Mouse (Mus musculus): ENCODE results near the gene Pinlyp. TPM values are rescaled to one million over a fixed set of nuclear protein-coding genes. Genes with fewer than 3 reads are reported as not detected.

Pinlyp gene
- polyA plus RNA-seq, 1 experiment from 2014 or later, result not detected

Other genes starting within 250 kb of the Pinlyp start
- gene Zfp61, start 244.9 kb downstream of the Pinlyp start, polyA plus RNA-seq (2015; fragmentation: Nextera tagmentation; extraction: Ambion mirVana), result 23.6 and 24.6 TPM in 2 replicates
- gene Zfp94, start 229.5 kb downstream of the Pinlyp start, polyA plus RNA-seq (2015; fragmentation: Nextera tagmentation; extraction: Ambion mirVana), result 6.0 and 7.5 TPM in 2 replicates
- gene Tescl, start 212.2 kb downstream of the Pinlyp start, polyA plus RNA-seq (2015; fragmentation: Nextera tagmentation; extraction: Ambion mirVana), result 0.18 and 0.27 TPM in 2 replicates
- gene Lypd5, start 196.9 kb downstream of the Pinlyp start, polyA plus RNA-seq (2015; fragmentation: Nextera tagmentation; extraction: Ambion mirVana), result not detected in 2 replicates
- gene Kcnn4, start 175.9 kb downstream of the Pinlyp start, polyA plus RNA-seq (2015; fragmentation: Nextera tagmentation; extraction: Ambion mirVana), result 2.7 and 3.4 TPM in 2 replicates
- gene Smg9, start 146.5 kb downstream of the Pinlyp start, polyA plus RNA-seq (2015; fragmentation: Nextera tagmentation; extraction: Ambion mirVana), result 19.6 and 21.8 TPM in 2 replicates
- gene Irgc1, start 93.8 kb downstream of the Pinlyp start, polyA plus RNA-seq (2015; fragmentation: Nextera tagmentation; extraction: Ambion mirVana), result not detected in 2 replicates
- gene Plaur, start 83.6 kb downstream of the Pinlyp start, polyA plus RNA-seq (2015; fragmentation: Nextera tagmentation; extraction: Ambion mirVana), result 8.7 and 10.5 TPM in 2 replicates
- gene Cadm4, start 64.1 kb downstream of the Pinlyp start, polyA plus RNA-seq (2015; fragmentation: Nextera tagmentation; extraction: Ambion mirVana), result 2.8 and 3.3 TPM in 2 replicates
- gene Zfp428, start 39.1 kb downstream of the Pinlyp start, polyA plus RNA-seq (2015; fragmentation: Nextera tagmentation; extraction: Ambion mirVana), result 32.0 and 36.6 TPM in 2 replicates
- gene AC161166.1, start 33.7 kb downstream of the Pinlyp start, polyA plus RNA-seq (2015; fragmentation: Nextera tagmentation; extraction: Ambion mirVana), result 0.14 and 0.24 TPM in 2 replicates
- 5.3 and 5.7 TPM in 2 replicates for gene Irgq, start 15.4 kb downstream of the Pinlyp start, polyA plus RNA-seq (2015; fragmentation: Nextera tagmentation; extraction: Ambion mirVana)
- 79.9 and 101 TPM in 2 replicates for gene Xrcc1, start 171 bp upstream of the Pinlyp start, polyA plus RNA-seq (2015; fragmentation: Nextera tagmentation; extraction: Ambion mirVana)
- gene Ethe1, start 41.4 kb upstream of the Pinlyp start, polyA plus RNA-seq (2015; fragmentation: Nextera tagmentation; extraction: Ambion mirVana), result 35.7 and 36.7 TPM in 2 replicates
- gene Zfp575, start 41.5 kb upstream of the Pinlyp start, polyA plus RNA-seq (2015; fragmentation: Nextera tagmentation; extraction: Ambion mirVana), result 3.2 and 3.6 TPM in 2 replicates
- gene Phldb3, start 64.6 kb upstream of the Pinlyp start, polyA plus RNA-seq (2015; fragmentation: Nextera tagmentation; extraction: Ambion mirVana), result 0.35 and 0.39 TPM in 2 replicates
- gene Lypd3, start 90.4 kb upstream of the Pinlyp start, polyA plus RNA-seq (2015; fragmentation: Nextera tagmentation; extraction: Ambion mirVana), result 0.44 and 0.64 TPM in 2 replicates
- gene Tex101, start 130.6 kb upstream of the Pinlyp start, polyA plus RNA-seq (2015; fragmentation: Nextera tagmentation; extraction: Ambion mirVana), result 0.14 and 0.15 TPM in 2 replicates
- not detected in 2 replicates for gene BC049730, start 163.1 kb upstream of the Pinlyp start, polyA plus RNA-seq (2015; fragmentation: Nextera tagmentation; extraction: Ambion mirVana)
- not detected in 2 replicates for gene Gm4763, start 180.8 kb upstream of the Pinlyp start, polyA plus RNA-seq (2015; fragmentation: Nextera tagmentation; extraction: Ambion mirVana)
- 1.2 and 2.0 TPM in 2 replicates for gene Cd177, start 214.2 kb upstream of the Pinlyp start, polyA plus RNA-seq (2015; fragmentation: Nextera tagmentation; extraction: Ambion mirVana)
- 0.39 and 0.45 TPM in 2 replicates for gene Ceacam10, start 231.1 kb upstream of the Pinlyp start, polyA plus RNA-seq (2015; fragmentation: Nextera tagmentation; extraction: Ambion mirVana)

All from intestine, embryonic 15.5 days (tissue).